Mouse (Mus musculus): ENCODE data around the gene Zfp217.

Zfp217 gene

DNA sequence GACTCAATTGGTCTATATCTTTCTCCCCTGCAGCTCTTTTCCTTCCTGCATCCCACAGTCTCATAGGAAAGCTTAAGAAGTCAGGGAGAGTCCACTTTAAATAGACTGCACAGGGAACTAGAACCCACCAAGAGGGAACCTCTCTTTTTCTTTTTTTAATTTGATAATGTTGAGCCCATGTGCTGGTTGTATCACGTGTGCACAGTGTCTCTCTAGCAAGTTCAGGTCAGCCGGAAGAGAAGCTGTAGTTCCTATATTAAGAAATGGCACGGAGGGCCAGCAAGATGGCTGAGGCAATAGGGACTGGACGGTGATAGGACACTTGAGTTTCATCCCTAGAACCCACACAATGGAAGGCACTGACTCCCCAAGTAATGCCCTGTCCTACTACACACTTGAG lies 11.1 kb upstream of the Zfp217 start:
- DNase-seq, result no peak

DNA sequence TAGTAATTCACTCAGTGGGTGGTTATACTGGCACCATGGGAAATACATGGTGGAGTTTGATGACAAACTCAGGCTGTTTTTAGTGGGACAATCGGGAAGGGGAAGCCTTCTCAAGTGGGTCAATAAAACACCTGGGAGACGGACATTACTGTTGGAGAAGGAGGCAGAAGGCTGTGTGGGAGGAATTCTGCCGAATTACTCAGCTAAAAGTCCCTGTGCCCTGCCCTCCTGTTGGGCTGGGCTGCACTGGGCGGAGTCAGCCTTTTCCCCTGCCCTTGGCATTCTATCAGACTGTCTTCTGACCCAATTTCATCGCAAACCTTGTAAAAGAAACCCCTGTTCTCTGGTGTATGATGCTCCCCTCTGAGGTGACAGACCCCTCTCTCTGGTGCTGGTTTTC lies 10.3 kb upstream of the Zfp217 start:
- peak; percentile 93 for DNase-seq

DNA sequence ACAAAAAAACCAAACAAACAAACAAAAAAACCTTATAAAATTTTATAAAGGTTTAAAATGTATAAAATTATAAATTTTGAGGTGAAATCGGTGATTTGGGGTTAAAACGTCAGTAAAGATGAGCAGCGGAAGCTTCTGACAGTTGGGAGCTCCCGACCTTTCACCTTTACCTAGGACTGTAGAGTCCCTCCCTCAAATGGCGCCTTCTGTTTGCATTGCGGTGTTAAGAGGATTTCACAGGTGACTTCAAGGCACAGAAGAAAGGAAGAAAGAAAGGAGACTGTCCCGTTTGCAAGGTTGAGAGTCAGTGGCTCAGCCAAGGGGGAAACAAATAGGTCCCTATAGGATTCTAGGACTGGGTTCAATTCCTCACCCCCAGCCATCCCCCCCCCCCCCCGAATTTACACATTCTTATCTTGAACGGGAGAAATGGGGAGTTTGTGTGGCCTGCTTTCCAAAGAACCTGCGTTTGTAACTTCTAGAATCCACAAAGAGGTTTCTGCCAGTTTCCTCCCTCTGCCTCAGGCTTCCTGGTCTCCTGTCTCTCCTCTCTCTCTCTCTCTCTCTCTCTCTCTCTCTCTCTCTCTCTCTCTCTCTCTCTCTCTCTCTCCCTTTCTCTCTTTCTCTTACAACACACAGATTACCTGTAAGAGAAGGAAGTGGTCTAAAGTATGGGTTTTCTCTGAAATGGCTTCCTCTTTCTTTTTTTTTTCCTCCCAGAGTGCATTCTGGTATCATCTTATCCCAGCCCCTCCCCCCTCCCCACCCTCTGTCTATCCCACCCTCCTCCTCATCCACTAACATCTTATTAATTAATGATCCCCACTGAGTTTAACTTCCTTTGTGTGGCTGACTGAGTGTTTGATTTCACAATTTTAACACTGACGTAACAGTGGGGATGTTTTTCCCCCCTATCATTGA lies 9.6 kb upstream of the Zfp217 start:
- peak; percentile 89 for DNase-seq

DNA sequence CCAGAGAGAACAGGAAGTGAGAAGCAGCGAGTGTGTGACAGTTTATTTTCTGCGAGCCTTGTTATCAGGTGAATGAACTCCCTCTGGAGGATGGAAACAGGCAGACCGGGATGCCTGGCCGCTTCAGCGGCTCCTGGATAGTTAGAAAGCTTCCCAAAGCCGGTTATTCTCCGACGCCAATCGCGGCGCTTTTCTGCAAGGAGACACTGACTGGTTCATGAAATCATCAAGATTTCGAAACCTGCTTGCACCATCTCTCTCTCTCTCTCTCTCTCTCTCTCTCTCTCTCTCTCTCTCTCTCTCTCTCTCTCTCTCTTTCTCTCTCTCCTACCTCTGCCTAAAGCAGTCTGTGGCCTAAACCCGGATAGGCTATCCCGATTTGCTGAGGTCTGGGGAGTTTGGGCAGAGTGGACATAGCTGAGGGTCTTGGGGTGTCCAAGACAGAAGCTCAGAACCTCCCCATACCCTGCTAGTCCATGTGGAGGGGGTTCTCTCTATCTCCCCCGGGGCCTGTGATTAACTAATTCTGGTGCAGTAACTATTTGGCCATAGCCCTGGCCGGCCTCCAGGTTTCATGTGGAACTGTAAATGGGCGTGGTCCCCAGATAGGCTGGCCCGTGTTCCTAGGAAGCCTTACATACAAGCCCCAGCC lies 7.3 kb upstream of the Zfp217 start:
- DNase-seq, result peak; percentile 98

DNA sequence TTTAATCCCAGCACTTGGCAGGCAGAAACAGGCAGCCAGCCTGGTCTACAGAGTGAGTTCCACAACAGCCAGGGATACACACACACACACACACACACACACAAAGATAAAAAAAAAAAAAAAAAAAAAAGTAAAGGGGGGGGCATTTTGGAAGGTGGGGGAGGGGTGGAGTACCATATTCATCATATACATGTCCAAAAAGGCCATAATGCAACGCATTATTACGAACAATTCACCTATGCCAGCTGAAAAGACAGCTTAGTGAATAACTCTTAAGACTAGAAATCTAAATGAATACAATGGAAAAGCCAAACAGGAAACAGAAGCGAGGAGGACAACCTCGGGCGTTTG lies 6.8 kb upstream of the Zfp217 start:
- no peak for DNase-seq

DNA sequence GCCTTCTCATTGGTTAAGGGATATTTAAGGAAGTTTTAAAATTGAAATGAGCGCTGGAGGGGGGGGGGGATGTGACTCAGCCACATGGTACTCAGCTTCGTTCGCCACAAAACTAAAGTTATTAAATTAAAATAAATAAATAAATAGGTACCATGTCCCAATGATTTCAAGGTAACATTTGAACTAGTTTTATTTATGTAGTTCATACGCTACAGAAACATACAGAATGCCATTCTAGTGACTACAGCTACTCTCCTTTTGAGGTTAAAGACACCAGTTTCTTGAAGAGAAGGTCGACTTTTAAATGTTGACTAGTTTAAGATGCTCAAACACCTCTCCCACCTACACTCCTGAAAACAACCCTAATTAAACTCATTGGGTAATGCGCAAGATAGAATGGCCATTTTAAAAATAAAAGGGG lies 6.4 kb upstream of the Zfp217 start:
- DNase-seq, result no peak

DNA sequence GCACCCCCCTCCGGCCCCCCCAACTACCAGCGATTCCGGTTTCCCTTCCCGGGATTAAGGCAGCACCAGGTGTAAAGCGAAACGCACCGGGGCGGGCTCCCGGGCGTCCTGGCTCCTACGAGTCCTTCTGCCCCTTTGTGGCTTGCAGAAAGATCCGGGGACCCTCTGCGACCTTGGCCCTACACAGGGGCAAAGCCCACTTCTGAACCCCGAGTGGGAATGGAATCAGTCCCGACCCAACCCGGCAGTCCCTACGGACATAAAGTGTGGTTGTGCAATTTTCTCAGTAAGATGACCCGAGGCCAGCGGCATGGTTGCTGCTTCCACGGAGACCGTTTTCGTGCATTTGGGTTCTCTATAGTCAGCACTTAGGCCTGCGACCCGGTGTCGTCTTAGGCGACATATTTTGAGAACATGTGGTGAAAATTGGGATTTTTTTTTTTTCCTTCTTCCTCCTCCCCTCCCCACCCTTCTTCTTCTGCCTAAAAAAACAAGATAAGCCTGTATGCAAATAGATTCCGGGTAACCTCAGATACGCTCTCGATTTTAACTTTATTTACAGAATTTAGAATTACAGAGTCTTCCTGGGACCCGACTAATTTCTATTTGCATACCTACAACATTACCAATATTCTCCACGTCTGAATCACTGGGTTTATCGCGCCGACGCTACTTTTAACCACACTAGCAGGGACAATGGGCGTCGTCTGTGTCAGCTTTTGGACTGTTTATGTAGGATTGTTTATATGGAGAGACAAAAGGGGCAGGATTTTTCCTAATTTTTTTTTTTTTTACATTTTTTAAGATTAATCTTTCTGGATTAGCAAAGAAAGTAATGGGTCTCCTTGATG lies 5.7 kb upstream of the Zfp217 start:
- peak; percentile 97 for DNase-seq

DNA sequence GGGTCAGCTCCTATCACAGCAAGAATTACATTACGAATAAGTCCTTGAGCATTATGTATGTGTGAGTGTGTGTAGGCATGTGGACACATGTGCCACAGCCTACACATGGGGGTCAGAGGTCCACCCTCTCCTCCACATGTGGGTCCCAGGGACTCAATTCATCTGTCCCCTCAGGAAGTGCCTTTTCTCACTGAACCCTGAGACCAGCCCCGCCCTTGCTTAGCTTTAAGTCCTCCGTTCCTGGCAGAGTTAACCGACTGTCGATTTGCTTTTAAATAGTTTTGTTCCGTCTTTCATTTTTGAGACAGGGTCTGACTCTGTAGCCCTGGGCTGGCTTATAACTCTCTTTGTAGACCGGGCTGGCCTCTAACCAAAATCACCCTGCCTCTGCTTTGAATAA lies 5.0 kb upstream of the Zfp217 start:
- DNase-seq, result peak; percentile 95

DNA sequence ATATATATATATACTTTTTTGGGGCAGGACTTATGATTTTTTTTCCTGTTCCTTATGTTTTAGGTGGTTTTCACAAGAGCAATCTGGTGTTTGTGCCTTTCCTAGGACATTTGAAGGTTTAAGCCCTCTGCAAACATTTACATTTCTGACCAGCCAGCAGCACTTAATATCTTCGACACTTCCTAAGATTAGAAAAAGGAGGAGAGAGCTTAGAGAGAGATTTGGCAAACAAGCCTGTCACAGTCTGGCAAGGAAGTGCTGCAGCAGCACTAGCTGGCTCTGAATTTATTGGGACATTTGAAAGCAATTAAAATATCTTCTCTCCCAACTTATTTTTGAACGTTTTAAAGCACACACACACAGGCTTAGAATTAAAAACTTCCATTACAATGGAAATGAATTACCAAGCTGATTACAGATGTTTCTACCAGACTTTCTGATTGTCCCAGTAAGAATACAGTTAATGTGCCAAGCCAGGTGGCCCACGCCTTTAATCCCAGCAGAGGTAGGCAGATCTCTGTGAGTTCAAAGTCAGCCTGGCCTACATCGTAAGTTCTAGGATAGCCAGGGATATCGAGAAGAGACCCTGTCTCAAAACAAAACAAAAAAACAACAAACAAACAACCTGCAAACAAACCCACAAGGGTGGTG lies 4.3 kb upstream of the Zfp217 start:
- DNase-seq, result no peak

DNA sequence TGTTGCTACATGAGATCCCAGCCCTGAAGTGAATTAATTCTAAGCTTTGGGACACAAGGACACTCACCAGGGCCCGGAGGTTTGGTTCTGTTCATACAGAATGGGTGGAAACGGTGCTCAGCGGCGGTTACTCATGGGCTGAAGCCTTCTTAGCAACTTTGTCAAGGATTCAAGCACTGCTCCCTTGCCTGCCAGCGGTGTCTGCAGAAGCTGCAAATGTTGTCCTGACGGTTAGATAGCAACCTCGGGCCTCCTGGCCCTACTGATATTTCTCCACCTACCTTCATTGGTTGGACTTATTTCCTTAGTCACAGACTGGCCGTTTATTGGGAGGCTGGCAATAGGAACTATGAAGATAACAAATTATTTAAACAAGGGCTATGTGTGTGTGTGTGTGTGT lies 3.6 kb upstream of the Zfp217 start:
- DNase-seq, result peak; percentile 90

DNA sequence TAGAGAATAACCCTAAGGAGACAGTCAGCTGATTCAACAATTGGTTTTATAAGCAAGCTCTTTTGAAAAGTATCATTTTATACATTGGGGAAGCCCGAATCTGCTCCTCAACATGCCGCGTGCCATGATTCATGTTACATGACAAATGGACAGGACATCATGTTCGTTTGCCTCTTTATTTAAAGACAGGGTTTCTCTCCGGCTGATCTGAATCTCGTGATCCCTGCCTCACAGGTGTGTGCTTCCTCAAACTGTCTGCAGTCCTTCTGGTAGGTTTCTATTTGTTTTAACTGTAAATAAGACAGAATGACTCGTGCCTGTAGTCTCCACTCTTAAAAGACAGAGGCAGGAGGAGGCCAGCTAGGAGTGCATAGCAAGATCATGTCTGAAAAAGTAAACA lies 925 bp upstream of the Zfp217 start:
- no peak for DNase-seq

DNA sequence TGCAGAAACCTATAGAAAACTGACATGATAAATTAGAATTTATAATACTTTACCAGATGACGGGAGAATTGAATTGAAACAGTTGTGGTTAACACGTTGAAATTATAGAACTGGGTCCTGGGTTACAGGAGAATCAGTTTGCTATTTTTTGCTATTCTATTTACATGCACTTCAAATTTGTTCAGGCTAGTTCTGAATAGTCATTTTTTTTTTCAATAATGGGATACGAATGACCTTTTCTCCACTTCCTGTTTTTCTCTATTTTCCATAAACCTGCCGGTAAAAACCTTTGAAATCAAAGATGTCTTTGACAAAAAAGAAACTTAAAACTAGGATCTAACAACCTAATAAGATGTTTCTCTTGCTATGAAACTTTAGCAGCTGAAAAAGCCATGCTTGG lies 733 bp downstream of the Zfp217 start:
- DNase-seq, result no peak

DNA sequence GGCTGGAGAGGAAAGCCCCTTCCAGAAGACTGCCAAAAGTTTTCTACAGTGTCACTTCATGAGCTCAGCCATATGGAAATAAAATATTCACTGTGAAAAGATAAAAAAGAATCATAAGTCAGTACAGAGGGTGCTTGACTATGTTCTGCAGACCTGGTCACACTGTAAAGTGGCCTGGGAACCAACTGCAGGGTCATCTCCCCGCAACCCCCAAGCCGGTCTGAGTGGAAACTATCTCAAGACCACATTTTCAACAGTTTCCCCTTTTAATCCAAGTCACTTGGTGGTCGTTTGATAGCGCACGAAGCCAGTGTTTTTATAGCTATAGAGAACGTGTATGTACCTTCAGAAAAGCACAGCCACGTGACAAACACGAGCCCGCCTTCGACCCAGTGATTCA lies 3.6 kb downstream of the Zfp217 start:
- DNase-seq, result no peak

DNA sequence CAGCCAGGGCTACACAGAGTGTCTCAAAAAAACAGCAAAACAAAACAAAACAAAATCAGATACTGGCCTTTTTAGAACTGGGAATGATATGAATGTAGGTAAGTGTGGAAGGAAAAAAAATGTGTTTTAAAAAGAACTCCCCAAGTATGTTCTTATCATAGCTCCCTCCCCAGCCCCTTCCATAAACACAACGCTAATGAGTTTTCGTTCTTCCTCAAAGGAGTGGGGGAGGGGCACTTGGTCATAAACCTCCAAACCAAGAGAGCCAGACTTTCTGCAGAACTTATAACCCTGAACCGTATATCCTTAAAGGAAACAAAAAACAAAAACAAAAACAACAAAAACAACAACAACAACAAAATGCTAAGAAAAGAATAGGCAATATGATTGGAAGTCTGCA lies 4.0 kb downstream of the Zfp217 start:
- no peak for DNase-seq

DNA sequence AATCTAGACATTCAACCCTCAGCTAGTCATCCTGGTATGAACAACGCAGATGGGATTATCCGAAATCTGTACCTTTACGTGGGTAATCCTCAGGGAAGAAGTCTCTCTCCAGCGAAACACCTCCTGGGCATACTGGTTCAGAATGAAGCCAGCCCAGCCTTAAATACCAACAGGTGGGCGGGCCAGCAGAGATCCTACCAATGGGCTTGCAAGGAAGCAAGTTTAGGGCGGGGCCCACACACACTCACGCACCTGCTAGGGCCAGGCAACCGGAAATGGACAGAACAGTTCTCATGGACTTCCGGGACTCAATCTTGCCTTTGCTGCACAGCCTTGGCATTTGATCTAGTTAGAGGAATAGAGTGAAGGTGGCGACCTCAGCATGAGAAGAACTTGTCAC lies 5.4 kb downstream of the Zfp217 start:
- peak; percentile 89 for DNase-seq

DNA sequence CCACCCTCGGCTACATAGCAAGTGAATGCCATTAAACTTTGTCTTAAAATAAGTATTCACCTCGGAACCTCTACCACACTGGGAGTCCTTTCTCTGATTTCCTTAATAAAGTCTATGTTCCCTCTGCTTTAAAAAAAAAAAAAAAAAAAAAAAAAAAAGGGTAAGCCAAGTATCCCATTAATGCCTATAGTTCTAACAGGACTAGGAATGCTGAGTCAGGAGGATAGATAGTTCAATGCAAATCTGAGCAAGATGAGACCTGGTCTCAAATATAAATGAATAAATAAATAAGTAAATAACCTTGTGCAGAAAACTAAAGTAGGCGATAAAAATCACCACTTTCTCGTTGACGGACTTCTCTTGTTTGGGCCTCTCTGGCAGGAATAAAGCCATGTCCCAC lies 6.4 kb downstream of the Zfp217 start:
- DNase-seq, result no peak

DNA sequence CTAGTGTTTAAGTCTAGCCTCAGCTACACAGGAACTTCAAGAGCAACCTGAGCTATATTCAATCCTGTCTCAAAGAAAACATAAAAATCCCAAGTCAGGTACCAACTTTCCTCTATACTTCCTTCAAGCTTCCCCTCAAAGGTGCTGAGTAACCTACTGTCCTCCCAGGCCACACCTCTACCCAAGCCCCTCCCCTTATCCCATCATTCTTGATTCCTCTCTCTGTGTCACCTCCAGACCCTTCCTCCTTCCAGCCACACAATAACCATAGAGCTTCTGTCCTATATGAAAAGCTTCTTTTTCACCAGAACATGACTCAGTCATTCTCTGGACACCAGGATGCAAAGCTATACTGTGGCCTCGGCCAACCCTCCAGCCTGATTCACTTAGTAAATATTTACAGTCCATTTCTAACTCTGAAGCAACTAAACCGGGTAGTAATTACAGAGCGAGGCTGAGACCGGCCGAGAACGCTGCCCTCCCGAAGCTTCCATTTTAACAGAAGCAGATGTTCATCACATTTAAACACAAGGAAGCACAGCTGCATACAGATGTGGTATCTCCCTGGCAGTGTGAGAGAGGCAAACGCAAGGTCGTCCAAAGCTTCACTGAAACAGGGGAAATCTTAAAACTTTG lies 8.4 kb downstream of the Zfp217 start:
- no peak for DNase-seq

DNA sequence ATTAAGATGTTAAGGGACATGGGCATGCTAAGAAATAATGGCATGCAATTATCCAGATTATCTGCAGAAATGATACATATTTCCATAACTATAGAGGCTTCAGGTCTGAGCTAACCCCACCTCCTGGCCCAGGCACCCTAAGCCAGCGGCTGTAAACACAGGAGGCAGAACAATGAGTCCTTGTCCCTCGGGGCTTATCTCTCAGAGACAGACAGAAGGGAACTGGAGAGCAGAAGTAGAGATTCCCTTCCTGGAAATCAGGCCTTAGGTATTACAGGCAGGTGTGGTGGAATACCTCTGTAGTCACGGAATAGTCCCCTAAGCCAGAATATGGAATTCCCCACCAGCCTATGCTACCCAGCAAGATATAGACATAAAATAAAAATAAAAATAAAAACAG lies 11.0 kb downstream of the Zfp217 start:
- DNase-seq, result no peak

DNA sequence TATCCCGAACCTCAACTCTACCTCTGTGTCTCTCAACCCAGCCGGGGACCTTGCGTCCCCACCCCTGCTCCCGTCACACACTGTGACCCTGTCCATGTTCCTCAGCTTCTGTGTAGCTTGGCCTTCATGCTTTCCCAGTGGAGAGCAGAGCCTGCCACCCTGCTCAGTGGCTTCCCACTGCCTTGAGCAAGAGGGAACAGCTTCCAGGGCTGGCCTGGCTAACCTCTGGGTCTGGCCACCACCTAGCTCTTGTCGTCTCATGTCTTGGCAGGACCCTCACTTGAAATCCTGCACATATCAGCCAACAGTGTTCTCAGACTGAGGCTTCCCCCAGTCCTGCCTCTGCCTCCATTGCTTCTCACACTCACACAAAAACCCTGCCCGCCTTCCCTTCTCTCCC lies 12.1 kb downstream of the Zfp217 start:
- peak; percentile 91 for DNase-seq

DNA sequence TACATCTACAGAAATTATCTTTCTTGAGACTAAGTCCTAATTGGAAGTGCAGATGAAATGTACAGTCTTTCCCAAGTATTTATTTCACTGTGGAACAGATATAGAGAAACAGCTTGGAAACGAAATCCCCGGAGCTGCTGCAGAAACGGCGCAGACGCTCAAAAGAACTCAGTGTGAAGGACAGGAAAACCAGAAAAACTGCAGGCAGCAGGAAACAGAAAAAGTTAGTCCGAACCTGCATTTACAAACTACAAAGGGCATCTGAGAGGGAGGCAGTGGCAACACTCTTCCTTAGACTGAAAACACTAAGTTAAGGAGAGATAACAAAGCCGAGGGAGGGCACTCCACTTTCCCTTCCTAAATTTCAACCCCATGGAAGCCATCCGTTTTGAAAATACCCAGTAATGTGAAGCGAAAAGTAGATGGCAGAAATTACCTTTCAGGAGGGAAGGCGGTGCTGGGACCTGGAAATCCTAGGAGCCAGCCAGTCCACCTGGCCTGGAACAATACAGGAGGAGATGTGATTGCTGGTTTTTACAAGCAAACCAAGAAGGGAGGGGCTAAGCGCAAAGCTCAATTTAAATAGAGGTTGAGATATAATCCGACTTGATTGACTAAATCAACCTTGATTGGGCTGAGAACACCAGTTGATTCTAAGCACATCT lies 13.7 kb downstream of the Zfp217 start:
- no peak for DNase-seq

DNA sequence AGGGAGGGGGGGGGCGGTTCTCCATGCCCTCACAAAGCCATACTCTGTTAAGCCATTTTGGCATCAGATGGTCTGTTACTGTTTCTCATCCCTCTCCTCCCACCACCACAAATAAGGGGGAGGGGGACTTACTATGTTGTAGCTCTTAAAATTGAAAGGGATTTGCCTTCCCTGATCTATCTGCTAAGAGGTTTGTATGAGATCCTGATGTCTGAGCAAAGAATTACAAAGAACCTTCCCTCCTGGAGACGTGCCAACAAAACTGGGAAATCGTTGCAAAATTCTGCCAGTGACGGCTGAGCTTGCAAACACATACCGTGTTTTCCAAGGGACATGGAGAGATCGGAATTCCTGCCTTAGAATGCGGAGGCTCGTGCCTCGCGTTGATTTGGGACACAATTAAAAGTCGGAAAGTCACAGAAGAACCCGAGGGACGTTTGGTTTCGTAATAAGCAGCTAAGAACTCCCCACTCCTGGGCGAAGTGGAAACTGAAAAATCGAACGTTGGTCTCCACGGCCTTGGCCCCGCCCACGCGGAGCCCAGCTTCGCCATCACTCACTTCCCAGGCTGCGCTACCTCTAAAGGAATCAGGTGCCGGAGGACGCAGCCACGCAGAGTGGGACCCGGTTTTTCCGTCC lies 14.7 kb downstream of the Zfp217 start:
- peak; percentile 98 for DNase-seq

DNA sequence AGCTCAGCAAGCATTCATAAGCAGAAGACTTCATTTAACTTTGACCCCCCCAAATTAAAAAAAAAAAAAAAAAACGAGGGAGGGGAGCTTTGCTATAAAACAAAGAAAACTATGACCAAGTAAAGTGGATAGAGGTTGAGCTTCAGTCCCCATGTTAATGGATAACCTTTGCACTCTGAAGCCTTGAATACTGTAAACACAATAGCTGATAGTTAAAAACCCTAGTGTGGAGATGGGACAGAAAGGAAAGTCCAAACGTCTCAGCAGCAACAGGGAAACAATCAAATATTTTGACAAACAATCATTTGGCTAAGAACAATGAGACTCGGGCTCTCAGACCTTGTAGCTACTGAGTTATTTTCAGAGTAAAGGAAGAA lies 15.2 kb downstream of the Zfp217 start:
- no peak for DNase-seq

All from heart, adult 11 months (tissue).